Mouse (Mus musculus) forebrain, embryonic 14.5 days (tissue): ENCODE data around the gene Cbs. TPM values are rescaled to one million over a fixed set of nuclear protein-coding genes. Genes with fewer than 3 reads are reported as not detected.
A peak's percentile ranks its signal among the peaks of the same experiment; 100 is the strongest.

Experiments
- ATAC-seq: fragments of 200-750 bp; cut with Nextera tagmentation; 2 replicates; pipeline ENCODE4 v1.8.0; 2017; ENCODE audit warnings: mild to moderate bottlenecking, moderate library complexity
- DNase-seq: peaks from one replicate; pipeline ENCODE4 v3.0.0-alpha.2; 2015; ENCODE audit warnings: low spot score
- H3K27ac ChIP-seq: fragments of 300-500 bp; sonication (generic); 2 replicates; pipeline ENCODE4 v1.5.1; 2014; ENCODE audit warnings: low read depth, mild to moderate bottlenecking, control low read depth, low read length, moderate library complexity
- H3K27me3 ChIP-seq: fragments of 300-500 bp; sonication (generic); replicated peaks from 2 replicates; pipeline ENCODE4 v1.6.1; 2014; ENCODE audit warnings: low read length, control low read depth, mixed read lengths; ENCODE audit not compliant: control insufficient read depth, insufficient read depth
- H3K36me3 ChIP-seq: fragments of 300-500 bp; sonication (generic); 2 replicates; pipeline ENCODE4 v1.6.1; 2014; ENCODE audit warnings: low read length, control low read depth; ENCODE audit not compliant: control insufficient read depth, insufficient read depth
- H3K4me1 ChIP-seq: fragments of 300-500 bp; sonication (generic); 2 replicates; pipeline ENCODE4 v1.6.1; 2014; ENCODE audit warnings: antibody characterized with exemption, low read length, control low read depth; ENCODE audit not compliant: control insufficient read depth, insufficient read depth
- H3K4me2 ChIP-seq: fragments of 300-500 bp; sonication (generic); 2 replicates; pipeline ENCODE4 v1.6.1; 2014; ENCODE audit warnings: mild to moderate bottlenecking, control low read depth, low read length
- H3K4me3 ChIP-seq: fragments of 300-500 bp; sonication (generic); 2 replicates; pipeline ENCODE4 v1.5.1; 2014; ENCODE audit warnings: low read depth, low read length, control low read depth
- H3K9ac ChIP-seq: fragments of 300-500 bp; sonication (generic); 2 replicates; pipeline ENCODE4 v1.6.1; 2014; ENCODE audit warnings: mild to moderate bottlenecking, low read length, control low read depth, moderate library complexity
- H3K9me3 ChIP-seq: fragments of 300-500 bp; sonication (generic); replicated peaks from 2 replicates; pipeline ENCODE4 v1.6.1; 2016; ENCODE audit warnings: low read length, control low read depth, mixed read lengths; ENCODE audit not compliant: control insufficient read depth
- WGBS: fragments of 180-500 bp; shearing (Covaris S2); extraction: QIAGEN DNeasy Blood & Tissue Kit; methylation state at CpG from one replicate; pipeline ENCODE4 v1.1.7; 2014; 5-methylcytosine and 5-hydroxymethylcytosine counted together
- polyA plus RNA-seq: library from polyadenylated mRNA; unstranded; fragments of >200 nt; fragmentation: Nextera tagmentation; extraction: Ambion mirVana; gene quantifications from 2 replicates; pipeline ENCODE4 v1.2.1, GENCODE M21; 2014

The Cbs gene
- polyA plus RNA-seq, 1 experiment from 2014 or later, result 5.6 TPM

DNA sequence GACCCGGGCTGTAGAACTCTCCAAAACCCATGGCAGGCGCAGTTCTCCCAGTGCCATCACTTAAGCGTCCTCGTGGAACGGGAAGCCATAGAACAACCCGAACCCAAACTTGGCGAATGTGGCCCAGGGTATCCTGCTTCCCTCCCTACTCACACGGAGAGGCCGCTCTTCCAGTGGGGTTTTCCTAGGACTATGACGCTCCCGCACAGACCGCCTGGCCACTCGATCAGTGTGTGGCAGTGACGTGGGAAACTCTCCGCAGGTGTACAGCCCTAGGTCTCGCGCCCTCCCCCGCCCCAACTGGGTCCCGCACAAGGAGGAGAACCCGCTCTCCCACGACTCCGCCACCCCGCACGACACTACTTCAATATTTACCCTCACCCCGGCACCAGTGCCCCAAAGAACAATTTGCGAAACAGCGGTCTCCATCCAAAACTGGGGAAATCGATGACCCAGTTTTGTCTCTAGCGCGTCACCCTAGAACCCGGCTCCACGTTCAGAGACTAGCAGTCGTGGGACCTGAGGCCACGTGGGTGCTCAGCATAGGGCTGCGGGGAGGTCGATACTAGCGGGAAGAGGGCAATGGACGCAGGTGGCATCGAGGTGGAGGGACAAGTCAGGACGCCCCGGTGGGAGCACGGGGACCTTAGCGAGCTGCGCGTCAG lies 629 bp downstream of the Cbs start:
- peaks cover 26% of the 10 kb centered on the region for H3K4me1 ChIP-seq
- H3K36me3 ChIP-seq, result no peaks in the 10 kb centered on the region
- peaks cover 12% of the 10 kb centered on the region; the same call in 1 of the 2 replicates for H3K27me3 ChIP-seq
- H3K9ac ChIP-seq, result peak overlapping the region; percentile 67
- ATAC-seq (peak; percentile 36), DNase-seq (peak; percentile 28)
- peak overlapping the region; percentile 96 for H3K4me2 ChIP-seq
- WGBS, result 4% methylated on average over 44 of the region's 45 CpGs
- no peaks in the 10 kb centered on the region for H3K9me3 ChIP-seq
- H3K4me3 ChIP-seq, result peak overlapping the region; percentile 43
- no peak overlapping the region for H3K27ac ChIP-seq

DNA sequence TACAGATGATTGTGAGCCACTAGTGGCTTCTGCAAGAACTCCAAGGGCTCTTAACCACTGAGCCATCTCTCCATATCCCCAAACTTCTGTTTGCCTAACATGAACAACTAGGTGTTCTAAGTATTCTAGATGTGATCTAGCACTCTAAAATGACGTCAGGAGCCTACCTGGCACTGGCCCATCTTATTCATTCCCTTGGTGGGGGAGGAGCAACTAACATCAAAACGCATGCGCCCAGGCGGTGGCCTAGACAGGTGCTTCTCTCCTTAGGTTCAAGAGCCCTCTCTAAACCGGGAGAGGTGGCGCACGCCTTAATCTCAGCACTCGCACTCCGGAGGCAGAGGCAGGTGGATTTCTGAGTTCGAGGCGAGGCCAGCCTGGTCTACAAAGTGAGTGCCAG lies 1.3 kb downstream of the Cbs start:
- no peak overlapping the region for H3K27ac ChIP-seq
- peak overlapping the region; percentile 96; the same call in 1 of the 2 replicates for H3K4me2 ChIP-seq
- H3K27me3 ChIP-seq, result peaks cover 12% of the 10 kb centered on the region; the same call in 1 of the 2 replicates
- no peaks in the 10 kb centered on the region for H3K36me3 ChIP-seq
- ATAC-seq (no peak), DNase-seq (no peak)
- no peaks in the 10 kb centered on the region for H3K9me3 ChIP-seq
- 70% methylated on average over 11 of the region's 11 CpGs for WGBS
- no peak overlapping the region for H3K4me3 ChIP-seq
- peaks cover 26% of the 10 kb centered on the region for H3K4me1 ChIP-seq
- H3K9ac ChIP-seq, result no peak overlapping the region

DNA sequence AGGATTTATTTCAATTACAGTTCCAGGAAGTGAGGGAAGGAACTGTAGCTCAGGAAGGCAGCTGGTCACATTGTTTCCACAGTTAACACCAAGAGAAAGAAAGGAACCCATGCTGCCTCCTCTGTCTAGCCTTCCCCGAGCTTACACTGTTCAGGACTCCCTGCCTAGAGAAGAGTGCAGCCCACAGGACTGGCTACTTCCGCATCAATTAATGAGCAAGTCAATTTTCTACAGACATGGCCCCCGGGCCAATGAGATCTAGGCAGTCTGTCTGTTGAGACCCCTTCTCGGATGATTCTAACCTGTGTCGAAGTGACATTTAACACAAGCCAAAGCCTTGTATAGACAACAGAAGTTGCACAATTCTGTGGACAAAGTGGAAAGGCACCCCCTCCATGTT lies 2.1 kb downstream of the Cbs start:
- H3K36me3 ChIP-seq, result no peaks in the 10 kb centered on the region
- H3K27ac ChIP-seq, result no peak overlapping the region
- peaks cover 26% of the 10 kb centered on the region for H3K4me1 ChIP-seq
- H3K4me3 ChIP-seq, result no peak overlapping the region
- 61% methylated on average over 5 of the region's 5 CpGs for WGBS
- H3K27me3 ChIP-seq, result peaks cover 12% of the 10 kb centered on the region; the same call in 1 of the 2 replicates
- H3K9ac ChIP-seq, result no peak overlapping the region
- no peaks in the 10 kb centered on the region for H3K9me3 ChIP-seq
- DNase-seq (no peak), ATAC-seq (no peak)
- H3K4me2 ChIP-seq, result no peak overlapping the region

DNA sequence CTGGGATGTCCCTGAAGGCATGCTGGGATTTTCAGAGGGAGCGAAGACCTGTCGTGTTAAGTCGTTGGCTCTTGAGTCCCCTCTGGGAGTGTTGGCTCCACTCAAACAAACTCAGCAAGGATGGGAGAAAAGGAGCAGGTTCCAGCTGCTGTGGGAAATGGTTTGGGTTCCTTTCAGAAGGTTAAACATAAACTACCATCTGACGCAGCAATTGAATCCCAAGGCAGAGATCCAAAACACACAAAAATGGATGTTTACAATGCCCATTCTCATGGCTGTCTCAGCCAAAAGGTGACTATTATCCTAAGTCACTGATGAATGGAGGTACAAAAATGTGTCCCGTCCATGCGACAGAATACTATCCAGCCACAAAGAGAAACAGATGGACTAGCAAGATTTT lies 4.0 kb downstream of the Cbs start:
- Histone ChIP-seq H3K36me3 (no peaks in the 10 kb centered on the region), H3K4me3 (no peak overlapping the region), H3K4me1 (peaks cover 16% of the 10 kb centered on the region), H3K4me2 (no peak overlapping the region), H3K27me3 (peaks cover 12% of the 10 kb centered on the region; the same call in 1 of the 2 replicates), H3K27ac (no peak overlapping the region), H3K9me3 (no peaks in the 10 kb centered on the region), H3K9ac (no peak overlapping the region)
- DNase-seq (no peak), ATAC-seq (no peak)
- WGBS, result 86% methylated on average over 6 of the region's 6 CpGs

DNA sequence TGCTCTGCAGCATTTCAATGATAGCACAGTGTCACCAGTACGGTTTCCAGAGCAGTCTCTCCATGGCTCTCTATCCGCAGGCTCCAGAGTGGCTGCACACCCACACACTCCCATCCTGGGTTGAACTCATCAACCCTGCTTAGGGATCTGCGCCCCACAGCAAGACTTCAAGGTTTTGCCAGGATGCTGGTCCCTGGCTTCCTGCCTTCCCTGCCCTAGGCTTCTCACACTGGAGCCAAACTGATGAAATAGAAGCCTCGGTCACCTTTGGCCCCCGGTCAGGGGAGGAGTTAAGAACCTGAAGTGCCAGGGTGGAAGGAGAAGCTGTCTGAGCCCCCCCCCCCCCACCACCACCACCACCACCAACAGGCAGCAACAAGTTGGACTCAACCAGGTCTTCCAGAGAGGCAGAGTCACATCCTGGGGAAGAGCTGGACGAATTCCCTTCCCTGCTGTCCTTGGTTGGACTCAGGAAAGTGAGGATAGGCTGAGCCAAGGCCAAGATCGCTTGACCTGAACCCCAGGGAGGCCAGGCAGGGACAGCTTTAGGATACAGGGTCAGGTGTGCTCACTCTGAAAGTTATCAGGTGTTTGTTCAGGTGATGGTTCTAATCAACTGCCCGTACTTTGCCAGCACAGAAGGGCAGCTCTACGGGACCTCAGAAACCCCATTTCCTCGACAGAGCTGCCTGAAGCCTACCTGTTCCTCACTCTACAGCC lies 5.8 kb downstream of the Cbs start:
- peaks cover 6% of the 10 kb centered on the region; the same call in 1 of the 2 replicates for H3K27me3 ChIP-seq
- H3K4me1 ChIP-seq, result peaks cover 2% of the 10 kb centered on the region
- H3K27ac ChIP-seq, result no peak overlapping the region
- WGBS, result 88% methylated on average over 10 of the region's 10 CpGs
- H3K4me3 ChIP-seq, result no peak overlapping the region
- no peaks in the 10 kb centered on the region for H3K36me3 ChIP-seq
- no peak for DNase-seq
- ATAC-seq, result no peak
- H3K4me2 ChIP-seq, result no peak overlapping the region
- no peaks in the 10 kb centered on the region for H3K9me3 ChIP-seq
- H3K9ac ChIP-seq, result no peak overlapping the region

DNA sequence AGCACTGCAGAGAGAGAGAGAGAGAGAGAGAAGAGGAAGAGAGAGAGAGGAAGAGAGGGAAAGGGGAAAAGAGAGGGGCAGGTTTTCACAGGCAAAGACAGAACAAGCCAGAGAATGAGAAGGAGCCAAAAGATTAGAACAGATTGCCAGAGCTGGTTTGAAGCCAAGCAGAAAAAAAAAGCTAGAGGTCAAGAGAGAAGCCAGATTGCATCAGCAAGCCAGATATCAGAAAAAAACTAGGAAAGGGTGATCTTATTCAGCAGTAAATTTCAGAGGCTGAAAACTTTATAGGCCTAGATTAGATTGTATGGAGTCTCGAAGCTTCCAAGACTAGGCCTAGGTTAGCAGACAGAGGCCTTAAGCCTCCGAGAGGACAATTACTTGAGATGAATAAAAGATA lies 9.1 kb downstream of the Cbs start:
- no peaks in the 10 kb centered on the region for H3K27me3 ChIP-seq
- no peaks in the 10 kb centered on the region for H3K4me1 ChIP-seq
- no peak overlapping the region for H3K4me2 ChIP-seq
- no peak overlapping the region for H3K27ac ChIP-seq
- no peaks in the 10 kb centered on the region for H3K36me3 ChIP-seq
- ATAC-seq (no peak), DNase-seq (no peak)
- H3K9ac ChIP-seq, result no peak overlapping the region
- H3K4me3 ChIP-seq, result no peak overlapping the region
- WGBS, result 87% methylated on average over 2 of the region's 2 CpGs
- H3K9me3 ChIP-seq, result no peaks in the 10 kb centered on the region

DNA sequence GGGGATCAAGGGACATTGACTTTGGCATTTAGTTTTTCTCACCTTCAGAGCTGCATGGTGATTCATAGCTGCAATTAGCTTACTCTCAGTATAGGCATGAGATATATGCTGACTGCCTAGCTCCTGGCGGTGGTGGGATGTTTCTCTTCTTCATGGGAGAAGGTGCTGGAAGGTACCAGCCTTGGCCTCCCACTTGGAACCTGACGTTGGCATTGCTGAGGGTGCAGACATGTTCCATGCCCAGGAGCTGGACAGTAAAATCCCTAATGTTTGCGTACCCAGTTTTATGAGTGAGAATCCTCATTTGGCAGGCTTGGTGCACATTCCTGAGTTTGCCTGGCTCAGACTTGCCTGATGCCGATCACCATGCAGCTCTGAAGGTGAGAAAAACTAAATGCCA lies 13.9 kb downstream of the Cbs start:
- H3K9me3 ChIP-seq, result no peaks in the 10 kb centered on the region
- DNase-seq (no peak), ATAC-seq (no peak)
- H3K27ac ChIP-seq, result no peak overlapping the region
- H3K27me3 ChIP-seq, result no peaks in the 10 kb centered on the region
- H3K4me3 ChIP-seq, result no peak overlapping the region
- H3K9ac ChIP-seq, result no peak overlapping the region
- H3K36me3 ChIP-seq, result no peaks in the 10 kb centered on the region
- WGBS, result 95% methylated on average over 4 of the region's 4 CpGs
- no peaks in the 10 kb centered on the region for H3K4me1 ChIP-seq
- H3K4me2 ChIP-seq, result no peak overlapping the region

DNA sequence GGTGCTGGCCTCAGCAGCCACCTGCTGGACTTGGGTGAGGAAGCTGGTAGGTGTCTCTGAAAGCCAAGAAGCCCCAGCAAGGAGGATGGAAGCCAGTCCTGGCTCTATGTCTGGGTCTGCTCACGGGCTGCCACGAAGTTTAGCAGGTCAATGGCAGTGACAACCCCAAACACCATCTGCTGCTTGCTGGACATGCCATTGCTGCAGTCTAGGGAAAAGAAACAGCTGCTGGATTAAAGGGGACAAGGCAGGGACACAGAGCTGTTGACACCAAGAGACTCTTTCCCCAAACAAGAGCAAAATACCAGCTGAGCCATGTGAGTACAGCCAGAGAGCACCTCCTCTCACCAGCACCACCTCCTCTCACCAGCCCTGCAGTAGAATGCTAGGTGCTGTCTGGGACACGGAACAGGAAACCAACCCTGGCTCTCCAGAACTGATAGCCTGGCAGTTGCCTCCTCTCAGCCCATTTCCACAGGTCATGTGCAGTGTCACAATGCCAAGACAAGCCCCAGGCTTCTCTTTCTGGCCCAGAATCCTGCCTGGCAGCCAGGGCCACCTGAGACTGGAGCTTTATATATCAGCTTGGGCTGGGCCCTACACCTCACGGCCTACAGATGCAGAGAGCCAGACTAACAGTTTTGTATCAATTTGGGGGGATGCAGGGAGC lies 23.8 kb downstream of the Cbs start:
- Histone ChIP-seq H3K4me2 (no peak overlapping the region), H3K9me3 (no peaks in the 10 kb centered on the region), H3K36me3 (no peaks in the 10 kb centered on the region), H3K4me3 (no peak overlapping the region), H3K27me3 (no peaks in the 10 kb centered on the region), H3K4me1 (no peaks in the 10 kb centered on the region), H3K9ac (no peak overlapping the region), H3K27ac (no peak overlapping the region)
- no peak for ATAC-seq
- no peak for DNase-seq
- WGBS, result 91% methylated on average over 4 of the region's 4 CpGs

DNA sequence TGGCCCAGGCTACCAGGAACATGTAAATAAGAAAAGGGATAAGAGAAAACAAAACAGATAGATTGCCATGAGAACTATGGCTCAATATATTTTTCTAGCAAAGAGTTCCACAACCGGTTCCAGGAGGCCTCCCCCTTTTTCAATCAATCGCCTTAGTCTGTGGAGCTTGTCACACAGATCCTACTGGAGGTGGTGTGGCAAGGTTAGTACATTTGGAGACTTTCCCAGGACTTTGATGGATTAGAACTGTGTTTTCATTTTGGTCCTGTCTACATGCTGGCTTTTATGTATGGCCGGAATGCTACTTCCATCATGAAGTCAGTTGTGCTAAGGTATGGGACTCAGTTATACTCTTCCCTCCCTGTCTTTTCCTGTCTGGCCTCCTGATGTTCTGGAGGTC lies 27.1 kb downstream of the Cbs start:
- ATAC-seq (no peak), DNase-seq (no peak)
- Histone ChIP-seq H3K9ac (no peak overlapping the region), H3K9me3 (no peaks in the 10 kb centered on the region), H3K4me2 (no peak overlapping the region), H3K27ac (no peak overlapping the region), H3K36me3 (peaks cover 5% of the 10 kb centered on the region; the same call in 1 of the 2 replicates), H3K4me3 (no peak overlapping the region), H3K27me3 (no peaks in the 10 kb centered on the region), H3K4me1 (no peaks in the 10 kb centered on the region)
- WGBS, result 94% methylated on average over 3 of the region's 3 CpGs
